Mouse (Mus musculus) WW6 (cell line): ENCODE data around the gene Lbr.
"Not testable (repeated sequence)": the region's sequence is repeated elsewhere in the genome, so short reads cannot be mapped to it uniquely, and the experiment has no call there.

ENCODE experiments used
- DNase-seq: peaks from one replicate; pipeline ENCODE4 v3.0.0-alpha.2; 2013; ENCODE audit warnings: low read depth, low spot score

Gene Lbr

GRCm38 (mm10) chr1:181852466-181852865, 9.6 kb upstream of the Lbr start:
- DNase-seq = no peak

- DNase-seq = no peak
These were observed 8.9 kb upstream of the Lbr start for GRCm38 (mm10) chr1:181851521-181852310.

DNA sequence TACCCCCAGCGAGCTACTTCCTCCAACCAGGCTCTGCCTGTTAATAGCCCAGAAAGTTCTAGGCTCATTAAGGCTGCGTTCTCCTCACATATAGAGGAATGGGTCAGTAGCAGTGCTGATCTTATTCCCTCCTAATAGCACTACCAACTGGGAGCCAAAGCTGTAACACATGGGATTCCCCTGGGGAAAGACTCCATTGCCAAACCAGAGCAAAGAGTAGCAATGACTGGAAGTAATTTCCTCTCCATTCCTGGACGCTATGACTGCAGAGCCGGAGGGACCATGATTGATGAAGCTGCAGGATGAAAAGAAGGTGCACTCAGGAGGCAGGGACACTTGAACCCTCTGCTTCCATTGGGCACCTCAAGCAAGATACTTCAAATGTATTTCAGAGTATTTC, 7.6 kb upstream of the Lbr start:
- DNase-seq = no peak

DNA sequence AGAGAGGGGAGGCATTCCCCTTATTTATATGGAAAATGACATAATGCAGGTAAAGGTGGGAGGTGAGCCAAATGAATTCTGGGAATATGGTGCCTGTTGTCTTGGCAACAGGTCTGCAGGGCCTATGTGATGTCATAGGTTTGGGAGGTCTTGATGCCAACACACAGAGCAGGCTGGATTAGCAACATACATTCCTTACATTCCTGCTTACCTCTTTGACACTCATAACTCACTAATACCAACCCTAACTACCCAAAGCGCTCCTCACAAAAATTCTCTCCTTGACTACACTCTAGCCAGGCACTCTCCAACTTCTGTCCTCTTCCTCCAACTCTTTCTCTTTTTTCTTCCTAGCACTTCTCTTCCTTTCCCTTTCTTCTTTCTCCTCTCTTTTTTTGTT, 5.4 kb upstream of the Lbr start:
- no peak for DNase-seq

DNA sequence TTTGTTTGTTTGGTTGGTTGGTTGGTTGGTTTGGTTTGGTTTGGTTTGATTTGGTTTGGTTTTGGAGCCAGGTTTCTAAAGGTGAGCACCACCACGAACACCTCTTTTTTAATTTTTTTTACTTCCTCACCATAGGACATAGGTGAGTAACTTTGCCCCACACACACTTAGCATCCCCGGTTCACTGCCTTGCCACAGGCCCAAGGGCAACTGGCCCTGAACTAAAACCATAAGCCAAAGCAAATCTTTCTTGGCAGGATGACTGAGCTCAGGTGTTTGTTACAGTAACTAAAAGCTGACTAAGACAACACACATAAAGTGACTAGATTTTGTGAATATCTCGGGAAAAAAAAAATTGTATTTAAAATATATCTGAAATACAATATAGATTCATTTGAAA, 4.5 kb upstream of the Lbr start:
- no peak for DNase-seq

DNA sequence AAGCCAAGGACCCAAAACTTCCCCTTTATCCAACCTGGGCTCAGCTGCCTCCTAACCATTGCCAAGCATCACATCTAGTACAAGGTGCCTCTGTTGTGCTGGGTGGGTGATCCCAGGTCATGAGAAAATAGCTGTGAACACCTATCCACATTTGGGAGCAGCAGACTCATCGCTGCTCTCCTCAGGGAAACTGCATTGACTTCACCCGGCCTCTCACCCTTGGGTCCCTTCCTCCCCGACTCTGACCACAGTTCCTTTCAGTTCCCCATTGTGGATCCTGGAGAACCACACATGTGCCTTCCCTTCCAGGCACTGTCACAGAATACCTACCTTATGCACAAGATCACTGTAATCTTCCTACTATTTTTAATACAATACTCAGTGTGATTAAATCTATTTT, 2.9 kb upstream of the Lbr start:
- no peak for DNase-seq

DNA sequence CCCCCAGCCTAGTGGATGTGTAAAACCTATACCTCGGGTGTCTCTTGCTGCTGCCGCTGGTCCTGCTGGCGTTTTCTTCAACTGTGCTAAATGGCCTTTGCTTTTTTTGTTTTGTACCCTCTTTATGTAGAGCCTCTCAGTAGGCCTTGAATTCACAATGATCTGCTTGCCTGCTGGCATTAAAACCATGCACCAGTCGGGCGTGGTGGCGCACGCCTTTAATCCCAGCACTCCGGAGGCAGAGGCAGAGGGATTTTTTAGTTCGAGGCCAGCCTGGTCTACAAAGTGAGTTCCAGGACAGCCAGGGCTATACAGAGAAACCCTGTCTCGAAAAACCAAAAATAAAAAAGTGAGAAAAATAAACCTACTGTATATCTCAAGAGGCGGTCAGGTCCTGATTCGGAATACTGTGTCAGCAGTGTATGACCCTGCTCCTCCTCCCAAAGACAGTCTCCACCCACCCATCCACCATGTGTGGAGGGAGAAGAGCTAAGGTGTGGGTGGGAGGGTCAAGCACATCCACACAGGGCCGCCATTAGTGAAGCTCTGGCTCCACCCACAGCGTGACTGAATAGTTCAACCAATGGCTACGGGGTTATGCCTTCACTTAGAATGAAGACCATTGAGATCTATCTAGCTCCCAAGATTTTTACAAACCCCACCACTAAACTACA, 2.2 kb upstream of the Lbr start:
- DNase-seq = peak; percentile 87

- peak; percentile 82 for DNase-seq
These were observed 778 bp downstream of the Lbr start for GRCm38 (mm10) chr1:181841864-181842672.

DNA sequence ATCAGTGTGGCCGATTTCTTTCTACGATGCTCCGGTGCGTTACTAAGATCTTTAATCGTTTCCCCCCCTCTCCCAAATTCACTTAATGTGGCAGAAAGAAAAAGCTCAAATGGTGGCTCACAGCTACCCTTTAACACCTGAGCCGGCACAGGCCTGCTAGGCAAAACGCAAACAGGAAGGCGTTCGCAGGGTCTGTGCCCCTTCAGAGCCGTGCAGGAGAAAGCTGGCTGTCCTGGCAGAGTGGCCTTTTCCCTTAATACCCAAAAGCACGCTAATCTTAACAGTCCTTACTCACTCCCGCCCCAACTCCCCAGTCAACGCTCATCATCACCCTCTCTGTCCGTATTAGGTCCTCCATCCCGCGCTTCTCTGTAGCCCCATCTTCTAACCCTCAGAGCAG, 1.4 kb downstream of the Lbr start:
- DNase-seq = no peak

- DNase-seq = no peak
These were observed 3.0 kb downstream of the Lbr start for GRCm38 (mm10) chr1:181839746-181840366.

DNA sequence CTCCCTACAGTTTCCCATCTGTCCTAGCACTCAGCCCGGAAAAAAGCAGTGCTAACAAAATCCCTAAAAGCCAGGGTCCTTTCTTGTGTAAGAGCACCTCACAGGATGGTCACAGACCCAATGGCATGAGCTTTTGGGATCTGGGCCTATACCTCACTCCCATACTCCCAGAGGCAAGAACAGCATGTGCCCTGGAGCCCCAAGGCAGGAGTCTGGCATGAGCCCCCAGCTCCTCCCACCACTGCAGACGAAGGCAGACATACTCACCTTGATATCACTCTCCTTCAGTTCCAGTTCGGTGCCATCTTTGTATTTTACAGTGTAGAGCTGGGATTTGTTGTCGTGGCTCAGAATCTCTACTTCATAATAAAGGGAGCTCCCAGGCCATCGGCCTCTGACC, 4.7 kb downstream of the Lbr start:
- no peak for DNase-seq

DNA sequence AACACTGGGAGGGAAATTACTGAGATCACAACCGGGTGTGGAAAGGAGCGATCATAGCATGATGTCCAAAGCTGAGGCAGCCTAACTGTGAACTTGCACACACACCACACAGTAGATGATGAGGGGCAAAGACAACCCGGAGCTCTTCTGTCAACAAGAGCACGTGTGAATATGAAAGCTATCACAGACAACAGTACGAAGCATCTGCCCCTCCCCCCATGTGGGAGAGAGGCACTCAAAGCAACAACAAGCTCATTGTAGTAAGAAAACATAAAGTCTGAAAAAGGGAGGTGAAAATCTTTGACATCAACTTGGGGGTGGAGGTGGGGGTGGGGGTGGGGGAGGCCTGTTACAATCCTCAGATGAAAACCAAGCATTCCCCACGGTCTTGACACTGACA, 9.7 kb downstream of the Lbr start:
- no peak for DNase-seq

DNA sequence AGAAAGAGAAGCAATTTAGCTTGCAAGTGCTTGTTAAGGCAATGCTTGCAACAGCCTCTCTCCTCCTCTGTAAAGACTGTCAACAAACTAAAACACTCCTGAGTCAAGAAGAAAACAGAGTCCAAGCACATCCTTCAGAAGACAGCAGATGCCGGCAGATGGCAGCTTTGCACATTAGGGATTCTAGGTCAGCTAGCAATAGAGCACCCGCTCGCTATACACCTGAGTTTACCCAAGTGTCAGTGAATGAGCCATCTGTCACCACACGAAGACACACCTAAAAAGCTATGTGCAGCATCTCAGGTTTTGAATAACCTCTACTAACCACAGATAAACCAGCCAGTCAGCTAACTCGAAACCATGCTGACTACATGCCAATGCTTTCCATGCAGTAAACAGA, 10.1 kb downstream of the Lbr start:
- no peak for DNase-seq

DNA sequence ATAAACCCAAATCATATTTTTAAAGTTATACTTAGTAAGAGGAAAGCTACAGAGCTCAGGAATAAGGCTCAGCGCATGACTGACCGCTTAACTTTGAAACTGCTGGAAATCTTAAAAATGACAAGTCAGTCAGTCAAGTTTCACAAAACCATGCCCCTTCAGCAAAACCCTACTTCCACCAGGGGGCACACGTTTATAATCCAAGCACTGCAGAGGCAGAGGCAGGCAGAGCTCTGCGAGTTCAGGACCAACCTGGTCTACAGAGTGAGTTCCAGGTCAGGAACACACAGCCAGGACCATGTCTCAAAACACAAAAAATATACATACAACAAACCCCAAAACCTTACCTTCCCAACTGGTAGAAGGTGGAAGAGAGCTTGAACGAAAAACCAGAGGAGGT, 14.5 kb downstream of the Lbr start:
- no peak for DNase-seq

DNA sequence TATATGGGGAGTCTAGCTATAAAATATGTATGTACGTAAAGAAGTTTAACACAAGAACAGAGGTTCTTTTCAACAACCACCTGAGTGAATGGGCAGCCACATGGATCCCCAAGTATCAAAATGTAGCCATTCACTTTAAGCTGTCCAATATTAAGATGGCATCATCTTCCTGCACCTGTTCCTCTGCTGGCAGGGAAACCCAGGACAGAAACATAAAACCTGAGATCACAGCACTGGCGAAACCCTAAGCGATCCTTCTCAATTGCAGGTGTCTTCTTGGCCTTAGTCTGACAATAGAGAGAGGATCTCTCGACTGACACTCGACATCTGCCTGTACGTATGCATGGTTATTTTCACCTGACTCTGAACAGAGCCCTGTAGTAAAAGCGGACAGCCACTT, 16.1 kb downstream of the Lbr start:
- no peak for DNase-seq

DNA sequence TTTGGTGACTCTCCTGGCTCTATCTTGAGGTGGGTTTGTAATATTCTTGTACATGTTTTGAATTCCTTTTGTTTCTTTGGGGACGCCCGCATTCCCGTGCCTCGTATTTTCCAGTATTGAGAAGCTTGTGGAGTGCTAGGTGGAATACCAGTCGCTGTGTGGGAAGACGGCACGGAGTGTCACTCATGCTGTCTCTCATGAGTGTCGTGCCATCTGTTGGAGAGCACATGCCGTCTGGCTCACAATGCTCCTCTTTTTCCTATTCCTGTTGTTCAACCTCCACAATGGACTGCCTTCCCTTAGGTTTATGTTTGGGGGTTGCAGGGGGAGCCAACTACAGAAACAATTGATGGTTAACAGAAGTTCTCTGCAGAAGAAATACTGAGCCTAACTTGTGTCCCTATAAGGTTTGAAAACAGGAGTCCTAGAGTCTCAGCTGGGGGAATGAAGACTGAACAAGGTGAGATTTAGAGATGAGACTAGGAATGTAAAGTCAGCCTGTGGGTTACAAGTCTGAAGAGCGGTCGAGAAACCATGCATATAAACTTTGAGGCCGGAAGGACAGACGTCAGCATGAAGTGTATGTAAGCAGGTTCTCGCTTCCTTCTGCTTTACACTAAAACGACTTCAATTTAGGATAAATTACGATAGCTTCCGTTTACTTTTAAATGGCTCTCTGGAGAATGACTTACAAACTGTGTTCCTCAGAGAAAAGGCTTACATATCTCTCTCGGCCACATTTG, 31.2 kb downstream of the Lbr start:
- no peak for DNase-seq

- no peak for DNase-seq
These were observed 42.2 kb downstream of the Lbr start for GRCm38 (mm10) chr1:181800667-181801066.

DNA sequence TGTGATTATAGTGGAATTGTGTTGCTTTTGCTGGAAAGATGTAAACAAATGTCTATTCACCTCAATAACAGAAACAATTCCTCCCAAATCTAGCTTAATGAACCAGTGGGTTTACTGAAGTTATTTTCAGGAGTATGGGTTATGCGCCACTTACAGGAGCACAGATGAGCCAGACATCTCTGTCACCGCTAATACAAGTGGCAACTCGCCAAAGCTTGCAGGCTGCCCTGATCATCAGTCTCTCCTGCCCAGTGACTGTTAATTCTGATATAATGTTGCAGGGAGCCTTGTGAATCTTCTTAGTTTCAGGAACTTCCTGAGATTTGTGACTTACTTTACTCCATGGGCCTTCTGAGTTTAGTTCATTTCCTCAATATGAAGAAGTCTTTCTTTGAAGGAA, 42.9 kb downstream of the Lbr start:
- DNase-seq = no peak

- DNase-seq = no peak
These were observed 49.3 kb downstream of the Lbr start for GRCm38 (mm10) chr1:181793541-181793940.

GRCm38 (mm10) chr1:181789952-181790351, 52.9 kb downstream of the Lbr start:
- no peak for DNase-seq

DNA sequence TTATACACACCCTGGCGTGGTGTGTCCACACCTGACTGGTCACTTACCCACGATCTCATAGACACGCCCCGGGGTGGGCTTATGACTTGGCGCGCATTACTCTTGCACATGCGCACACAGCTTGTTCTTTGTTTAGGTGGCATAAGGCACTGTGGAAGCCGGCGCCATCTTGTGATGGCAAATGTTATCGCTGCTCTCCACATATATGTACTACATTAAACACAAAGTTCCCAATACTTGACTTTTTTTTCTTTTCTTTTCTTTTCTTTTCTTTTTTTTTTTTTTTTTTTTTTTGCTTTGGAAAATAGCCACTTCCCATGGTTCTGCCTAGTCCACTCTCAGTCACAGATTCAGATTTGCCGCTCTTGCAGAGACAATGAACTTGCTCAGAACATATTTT, 60.2 kb downstream of the Lbr start:
- DNase-seq = not testable (repeated sequence)
